Mouse (Mus musculus) embryonic facial prominence, embryonic 13.5 days (tissue): ENCODE data around the gene Tyw5. TPM values are rescaled to one million over a fixed set of nuclear protein-coding genes. Genes with fewer than 3 reads are reported as not detected.
A peak's percentile ranks its signal among the peaks of the same experiment; 100 is the strongest.

ENCODE experiments used
- ATAC-seq: fragments of 200-750 bp; cut with Nextera tagmentation; 2 replicates; pipeline ENCODE4 v1.8.0; 2017; ENCODE audit warnings: low read depth; ENCODE audit not compliant: insufficient number of reproducible peaks, insufficient read depth, low FRiP score, low TSS enrichment
- H3K27ac ChIP-seq: fragments of 300-500 bp; sonication (generic); 2 replicates; pipeline ENCODE4 v1.5.1; 2015; ENCODE audit warnings: moderate library complexity, mild to moderate bottlenecking, inconsistent platforms
- H3K27me3 ChIP-seq: fragments of 300-500 bp; sonication (generic); 2 replicates; pipeline ENCODE4 v1.6.1; 2015; ENCODE audit warnings: mild to moderate bottlenecking, inconsistent platforms
- H3K36me3 ChIP-seq: fragments of 300-500 bp; sonication (generic); 2 replicates; pipeline ENCODE4 v1.6.1; 2015; ENCODE audit warnings: mild to moderate bottlenecking, inconsistent platforms
- H3K4me1 ChIP-seq: fragments of 300-500 bp; sonication (generic); 2 replicates; pipeline ENCODE4 v1.6.1; 2015; ENCODE audit warnings: inconsistent platforms
- H3K4me2 ChIP-seq: fragments of 300-500 bp; sonication (generic); 2 replicates; pipeline ENCODE4 v1.6.1; 2015; ENCODE audit warnings: moderate library complexity, mild to moderate bottlenecking, inconsistent platforms
- H3K4me3 ChIP-seq: fragments of 300-500 bp; sonication (generic); 2 replicates; pipeline ENCODE4 v1.5.1; 2015; ENCODE audit warnings: mild to moderate bottlenecking, inconsistent platforms
- H3K9ac ChIP-seq: fragments of 300-500 bp; sonication (generic); 2 replicates; pipeline ENCODE4 v1.6.1; 2015; ENCODE audit warnings: mild to moderate bottlenecking, inconsistent platforms
- H3K9me3 ChIP-seq: fragments of 300-500 bp; sonication (generic); 2 replicates; pipeline ENCODE4 v1.6.1; 2016; ENCODE audit warnings: inconsistent platforms
- WGBS: fragments of 180-500 bp; shearing (Covaris S2); methylation state at CpG from one replicate; pipeline ENCODE4 v1.1.7; 2015; ENCODE audit warnings: mixed read lengths; 5-methylcytosine and 5-hydroxymethylcytosine counted together
- polyA plus RNA-seq: library from polyadenylated mRNA; unstranded; fragments of >200 nt; fragmentation: Nextera tagmentation; extraction: Ambion mirVana; gene quantifications from 2 replicates; pipeline ENCODE4 v1.2.1, GENCODE M21; 2015

The Tyw5 gene
- polyA plus RNA-seq, 1 experiment from 2014 or later, result 27.0 TPM

- H3K27ac ChIP-seq, result peak within 1 kb of the TSS; percentile 72; the same call in 1 of the 2 replicates
- H3K9ac ChIP-seq, result peak within 1 kb of the TSS; percentile 94
- no peaks in the 10 kb centered on the region for H3K27me3 ChIP-seq
- H3K9me3 ChIP-seq, result no peaks in the 10 kb centered on the region
- peaks cover 5% of the 10 kb centered on the region for H3K4me1 ChIP-seq
- peak within 1 kb of the TSS; percentile 93 for H3K4me3 ChIP-seq
- under 1% methylated on average over 81 of the region's 81 CpGs for WGBS
- peak within 1 kb of the TSS; percentile 93 for H3K4me2 ChIP-seq
- peak; percentile 94 for ATAC-seq
- H3K36me3 ChIP-seq, result no peaks in the 10 kb centered on the region
These were observed 29.2 kb downstream of the Tyw5 start, which contains the start of gene 1700066M21Rik for GRCm38 (mm10) chr1:57377376-57378341. Gene 1700066M21Rik (plus strand): TSS chr1:57377620.

GRCm38 (mm10) chr1:57376806-57377205, 30.1 kb downstream of the Tyw5 start:
- 67% methylated on average over 6 of the region's 6 CpGs for WGBS
- peak overlapping the region; percentile 93 for H3K4me2 ChIP-seq
- no peak overlapping the region for H3K27ac ChIP-seq
- peaks cover 5% of the 10 kb centered on the region for H3K4me1 ChIP-seq
- no peaks in the 10 kb centered on the region for H3K36me3 ChIP-seq
- no peak for ATAC-seq
- peak overlapping the region; percentile 93 for H3K4me3 ChIP-seq
- no peaks in the 10 kb centered on the region for H3K27me3 ChIP-seq
- peak overlapping the region; percentile 94; the same call in 1 of the 2 replicates for H3K9ac ChIP-seq
- H3K9me3 ChIP-seq, result no peaks in the 10 kb centered on the region

DNA sequence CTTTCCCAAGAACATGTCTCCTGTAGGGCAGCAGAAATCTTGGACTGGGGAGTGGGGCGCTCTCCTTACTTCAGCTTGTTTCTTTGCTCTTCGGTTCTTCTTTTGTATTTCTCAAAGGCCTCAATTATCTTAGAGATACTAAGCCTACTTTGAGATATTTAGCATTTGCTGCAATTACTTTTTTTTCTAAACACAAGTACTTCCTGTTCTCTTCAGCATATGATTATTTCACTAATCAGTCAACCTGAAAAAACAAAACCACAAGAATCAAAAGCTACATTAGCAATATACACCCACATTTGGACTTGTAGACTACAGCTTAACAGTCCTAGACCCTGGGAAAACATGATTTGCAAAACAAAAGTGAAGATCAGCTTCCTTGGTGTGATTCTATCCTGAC, 31.6 kb downstream of the Tyw5 start:
- H3K27me3 ChIP-seq, result no peaks in the 10 kb centered on the region
- H3K36me3 ChIP-seq, result no peaks in the 10 kb centered on the region
- H3K4me2 ChIP-seq, result no peak overlapping the region
- H3K27ac ChIP-seq, result no peak overlapping the region
- peaks cover 5% of the 10 kb centered on the region for H3K4me1 ChIP-seq
- ATAC-seq, result no peak
- no peak overlapping the region for H3K9ac ChIP-seq
- no peaks in the 10 kb centered on the region for H3K9me3 ChIP-seq
- 90% methylated on average over 2 of the region's 2 CpGs for WGBS
- no peak overlapping the region for H3K4me3 ChIP-seq

DNA sequence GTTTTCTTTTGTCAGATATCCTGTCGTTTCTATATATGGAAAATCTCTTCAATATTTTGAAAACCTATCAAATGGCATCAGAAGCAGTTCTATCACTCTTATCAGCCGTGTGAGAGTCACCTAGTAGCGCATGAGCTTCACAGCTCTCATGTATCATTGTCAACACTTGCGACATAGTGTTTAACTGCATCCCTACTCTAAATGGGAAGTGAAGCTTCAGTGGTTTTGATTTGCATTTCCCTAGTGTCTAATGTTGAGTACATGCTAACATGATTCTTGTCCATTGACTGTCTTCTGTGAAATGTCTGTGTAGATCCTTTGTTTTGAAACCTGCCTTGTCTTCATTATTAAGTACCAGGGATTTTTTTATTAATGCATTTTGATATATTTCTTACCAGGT, 36.5 kb downstream of the Tyw5 start:
- Histone ChIP-seq H3K9me3 (no peaks in the 10 kb centered on the region), H3K9ac (no peak overlapping the region), H3K4me3 (no peak overlapping the region), H3K27me3 (no peaks in the 10 kb centered on the region), H3K4me1 (no peaks in the 10 kb centered on the region), H3K4me2 (no peak overlapping the region), H3K27ac (no peak overlapping the region), H3K36me3 (no peaks in the 10 kb centered on the region)
- ATAC-seq, result no peak
- WGBS, result 87% methylated on average over 4 of the region's 4 CpGs

DNA sequence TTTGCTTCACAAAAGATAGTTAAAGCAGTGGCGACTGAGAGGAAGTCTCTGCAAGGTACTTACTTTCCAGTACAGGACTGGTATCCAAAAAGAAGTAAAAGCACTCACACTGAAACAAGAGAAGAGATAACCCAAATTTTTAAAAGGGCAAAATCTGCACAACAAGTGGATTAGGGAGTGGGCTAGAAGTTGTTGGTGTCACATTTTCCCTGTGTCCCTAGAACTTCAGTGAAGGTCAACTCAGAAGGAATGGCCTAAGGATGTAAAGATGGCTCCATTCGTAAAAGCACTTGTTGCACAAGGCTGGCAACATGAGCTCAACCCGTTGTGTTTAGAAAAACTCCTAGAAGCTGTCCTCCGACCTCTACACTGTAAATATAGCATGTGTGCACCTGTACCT, 37.8 kb downstream of the Tyw5 start:
- no peak overlapping the region for H3K27ac ChIP-seq
- no peaks in the 10 kb centered on the region for H3K4me1 ChIP-seq
- H3K9ac ChIP-seq, result no peak overlapping the region
- WGBS, result 87% methylated on average over 4 of the region's 4 CpGs
- no peaks in the 10 kb centered on the region for H3K27me3 ChIP-seq
- no peak overlapping the region for H3K4me2 ChIP-seq
- H3K4me3 ChIP-seq, result no peak overlapping the region
- ATAC-seq, result no peak
- no peaks in the 10 kb centered on the region for H3K9me3 ChIP-seq
- H3K36me3 ChIP-seq, result no peaks in the 10 kb centered on the region

DNA sequence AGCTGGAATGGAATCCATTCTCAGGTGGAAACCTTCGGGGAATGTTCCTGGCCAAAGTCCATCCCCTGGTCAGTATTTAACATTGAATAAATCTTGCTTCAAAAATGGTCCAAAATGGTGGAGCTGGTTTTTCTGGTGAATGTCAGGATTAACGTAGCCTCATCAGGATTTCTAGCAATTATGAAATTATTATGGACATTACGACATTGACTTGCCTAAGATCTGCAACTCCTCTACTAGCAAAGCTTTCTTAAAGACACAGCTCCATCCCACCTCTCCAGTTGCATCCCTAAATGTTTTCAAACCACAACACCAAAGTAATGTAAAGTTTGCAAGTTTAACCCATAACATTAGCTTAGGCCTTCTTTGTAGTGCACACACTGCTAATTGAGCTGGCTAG, 39.5 kb downstream of the Tyw5 start:
- Histone ChIP-seq H3K4me3 (no peak overlapping the region), H3K9me3 (no peaks in the 10 kb centered on the region), H3K27ac (no peak overlapping the region), H3K9ac (no peak overlapping the region), H3K4me2 (no peak overlapping the region), H3K4me1 (no peaks in the 10 kb centered on the region), H3K27me3 (no peaks in the 10 kb centered on the region), H3K36me3 (no peaks in the 10 kb centered on the region)
- ATAC-seq, result no peak
- WGBS, result 86% methylated on average over 3 of the region's 3 CpGs

GRCm38 (mm10) chr1:57358546-57358945, 48.4 kb downstream of the Tyw5 start:
- no peak overlapping the region for H3K4me2 ChIP-seq
- H3K4me3 ChIP-seq, result no peak overlapping the region
- no peaks in the 10 kb centered on the region for H3K36me3 ChIP-seq
- 33% methylated on average over 5 of the region's 5 CpGs for WGBS
- peaks cover 9% of the 10 kb centered on the region; the same call in 1 of the 2 replicates for H3K4me1 ChIP-seq
- H3K9ac ChIP-seq, result no peak overlapping the region
- no peaks in the 10 kb centered on the region for H3K9me3 ChIP-seq
- H3K27me3 ChIP-seq, result no peaks in the 10 kb centered on the region
- no peak for ATAC-seq
- H3K27ac ChIP-seq, result no peak overlapping the region

- no peaks in the 10 kb centered on the region for H3K27me3 ChIP-seq
- H3K4me1 ChIP-seq, result no peaks in the 10 kb centered on the region
- H3K4me3 ChIP-seq, result no peak overlapping the region
- no peak overlapping the region for H3K27ac ChIP-seq
- no peak overlapping the region for H3K4me2 ChIP-seq
- no peaks in the 10 kb centered on the region for H3K36me3 ChIP-seq
- 53% methylated on average over 1 of the region's 1 CpGs for WGBS
- no peak overlapping the region for H3K9ac ChIP-seq
- no peak for ATAC-seq
- H3K9me3 ChIP-seq, result no peaks in the 10 kb centered on the region
These were observed 55.0 kb downstream of the Tyw5 start for GRCm38 (mm10) chr1:57351941-57352340.

DNA sequence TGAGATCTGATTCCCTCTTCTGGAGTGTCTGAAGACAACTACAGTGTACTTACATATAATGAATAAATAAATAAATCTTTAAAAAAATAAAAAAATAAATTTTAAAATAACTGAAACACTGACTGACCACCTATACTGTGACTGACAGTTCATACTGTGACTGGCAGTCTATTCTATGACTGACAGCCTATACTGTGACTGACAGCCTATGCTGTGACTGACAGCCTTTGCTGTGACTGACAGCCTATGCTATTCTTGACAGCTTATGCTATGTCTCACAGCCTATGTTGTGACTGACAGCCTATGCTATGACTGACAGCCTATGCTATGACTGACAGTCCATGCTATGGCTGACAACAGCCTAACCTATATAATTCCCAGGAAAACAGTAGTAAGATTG, 59.4 kb downstream of the Tyw5 start:
- no peak for ATAC-seq

GRCm38 (mm10) chr1:57341197-57341596, 65.7 kb downstream of the Tyw5 start:
- Histone ChIP-seq H3K36me3 (no peaks in the 10 kb centered on the region), H3K4me3 (no peak overlapping the region), H3K4me1 (0 out of 2 replicates have a peak, but pooled peaks cover 7% of the 10 kb centered on the region), H3K4me2 (no peak overlapping the region), H3K9ac (no peak overlapping the region), H3K27ac (no peak overlapping the region), H3K27me3 (no peaks in the 10 kb centered on the region), H3K9me3 (no peaks in the 10 kb centered on the region)
- 22% methylated on average over 2 of the region's 2 CpGs for WGBS
- no peak for ATAC-seq

More for the DNA sequence above, 59.4 kb downstream of the Tyw5 start:
- H3K9me3 ChIP-seq, result no peaks in the 10 kb centered on the region
- H3K4me2 ChIP-seq, result no peak overlapping the region
- no peaks in the 10 kb centered on the region for H3K27me3 ChIP-seq
- no peaks in the 10 kb centered on the region for H3K4me1 ChIP-seq
- H3K27ac ChIP-seq, result no peak overlapping the region
- no peak overlapping the region for H3K4me3 ChIP-seq
- H3K36me3 ChIP-seq, result no peaks in the 10 kb centered on the region
- no peak overlapping the region for H3K9ac ChIP-seq

GRCm38 (mm10) chr1:57339156-57339796, 67.6 kb downstream of the Tyw5 start:
- Histone ChIP-seq H3K9ac (no peak overlapping the region), H3K9me3 (no peaks in the 10 kb centered on the region), H3K27ac (no peak overlapping the region), H3K4me1 (0 out of 2 replicates have a peak, but pooled peaks cover 7% of the 10 kb centered on the region), H3K27me3 (no peaks in the 10 kb centered on the region), H3K4me2 (no peak overlapping the region), H3K36me3 (no peaks in the 10 kb centered on the region), H3K4me3 (no peak overlapping the region)
- ATAC-seq, result no peak
- 45% methylated on average over 14 of the region's 14 CpGs for WGBS
